Mouse (Mus musculus) left cerebral cortex, adult 18-20 months (tissue): ENCODE measurements around the gene Cetn3. TPM values are rescaled to one million over a fixed set of nuclear protein-coding genes. Genes with fewer than 3 reads are reported as not detected.

Source experiments
- DNase-seq, 2 experiments: peaks; one replicate each; pipeline ENCODE4 v3.0.0; 2021 to 2022; ENCODE audit warnings: low spot score in 2 of 2, mixed read lengths in 1 of 2
- total RNA-seq, 2 experiments: library from RNA; stranded (reverse); gene quantifications; 2 replicates each; pipeline ENCODE4 v1.2.3; 2021

The Cetn3 gene
- total RNA-seq, 2 experiments from 2014 or later = 108 TPM

DNA sequence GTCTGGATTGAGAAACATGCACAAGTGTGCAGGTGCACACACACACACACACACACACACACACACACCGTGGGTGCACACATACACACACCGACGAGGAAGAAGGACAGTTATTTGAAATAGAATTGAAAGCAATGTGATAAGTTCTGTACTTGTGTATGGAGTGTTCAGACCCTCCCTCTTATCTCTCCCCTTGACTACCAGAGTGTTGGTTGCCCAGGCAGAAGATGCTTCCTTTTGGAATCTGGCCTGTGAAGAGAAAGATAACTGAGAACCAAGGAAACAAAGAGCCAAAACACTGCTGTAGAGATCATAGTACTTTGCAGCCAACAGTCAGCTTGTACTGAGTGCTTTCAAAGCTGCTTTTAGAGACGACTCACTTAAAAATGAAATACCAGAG is 20.8 kb downstream of the Cetn3 start:
- DNase-seq = no peak

- DNase-seq = no peak
Observed at GRCm38 (mm10) chr13:81822750-81823149, 39.9 kb downstream of the Cetn3 start.

DNA sequence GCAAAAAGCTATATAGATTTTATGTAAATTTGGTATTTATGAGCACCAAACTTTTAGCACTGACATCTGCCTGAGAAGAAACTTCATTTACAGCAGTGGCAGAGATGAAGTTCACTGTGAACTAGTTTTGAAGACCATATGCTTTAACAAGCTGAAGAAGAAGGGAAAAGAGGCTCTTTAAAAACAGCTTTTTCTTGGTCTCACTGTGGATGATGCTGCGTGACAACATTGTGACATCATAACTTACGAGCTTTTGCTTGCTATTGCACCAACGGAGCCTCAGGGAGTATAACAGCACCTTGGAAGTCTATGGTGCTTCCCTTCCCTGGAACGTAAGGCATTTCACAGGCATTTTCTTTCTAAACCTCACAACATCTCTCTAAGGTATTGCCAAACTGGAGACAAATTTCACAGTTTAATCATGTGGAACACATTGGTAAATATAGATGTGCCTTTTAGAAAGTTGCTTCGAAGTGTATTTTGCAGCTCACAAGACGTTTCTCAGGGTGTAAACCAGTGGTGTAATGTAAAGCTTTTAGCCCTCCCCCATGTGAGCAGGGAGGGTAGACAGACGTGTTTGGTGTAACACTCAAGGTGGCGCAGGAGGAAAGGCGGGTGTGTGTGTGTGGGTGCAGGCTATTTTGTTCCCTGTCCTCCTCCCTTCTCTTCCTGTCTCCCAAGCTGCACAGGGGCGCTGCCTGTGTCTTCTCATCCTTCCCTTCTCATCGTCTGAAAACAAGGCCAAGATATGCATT is 41.9 kb downstream of the Cetn3 start:
- peak; percentile 66 to 79 for DNase-seq

DNA sequence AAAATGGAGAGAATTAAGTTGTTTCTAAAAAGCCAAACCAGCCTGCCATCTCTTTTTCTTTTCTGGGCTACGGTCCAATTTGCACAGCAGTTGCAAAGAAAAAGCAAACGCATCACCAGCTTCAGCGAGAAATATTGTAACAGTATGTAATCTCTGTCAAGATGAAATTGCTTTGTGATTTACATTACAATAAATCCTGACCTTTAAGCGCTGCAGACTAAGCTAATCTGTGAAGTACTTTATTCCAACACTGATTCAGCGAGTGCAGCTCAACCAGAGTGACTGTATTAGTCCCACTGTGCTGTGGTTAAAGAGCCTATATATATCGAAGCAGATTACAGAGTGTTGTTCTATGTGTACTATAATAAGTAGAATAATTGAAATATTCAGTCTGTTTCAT is 45.6 kb downstream of the Cetn3 start:
- DNase-seq = peak; percentile 37 to 60

DNA sequence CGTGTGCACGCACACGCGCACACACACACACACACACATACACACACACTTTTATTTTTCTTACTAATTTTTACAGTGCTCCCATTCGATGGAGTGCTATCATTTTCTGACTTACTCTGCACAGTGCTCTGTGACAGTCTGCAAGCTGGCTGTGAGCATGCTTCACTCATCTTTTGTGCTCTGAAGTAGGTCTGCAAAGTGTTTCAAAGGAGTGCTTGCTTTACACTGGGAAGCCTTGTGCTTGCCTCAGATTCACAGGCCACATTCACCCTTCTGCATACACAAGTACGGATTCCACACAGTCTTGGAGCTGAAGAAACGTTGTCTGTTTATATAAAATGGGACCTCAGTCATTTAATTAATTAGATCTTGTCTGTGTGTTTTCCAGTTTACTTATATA is 49.0 kb downstream of the Cetn3 start:
- no peak for DNase-seq

DNA sequence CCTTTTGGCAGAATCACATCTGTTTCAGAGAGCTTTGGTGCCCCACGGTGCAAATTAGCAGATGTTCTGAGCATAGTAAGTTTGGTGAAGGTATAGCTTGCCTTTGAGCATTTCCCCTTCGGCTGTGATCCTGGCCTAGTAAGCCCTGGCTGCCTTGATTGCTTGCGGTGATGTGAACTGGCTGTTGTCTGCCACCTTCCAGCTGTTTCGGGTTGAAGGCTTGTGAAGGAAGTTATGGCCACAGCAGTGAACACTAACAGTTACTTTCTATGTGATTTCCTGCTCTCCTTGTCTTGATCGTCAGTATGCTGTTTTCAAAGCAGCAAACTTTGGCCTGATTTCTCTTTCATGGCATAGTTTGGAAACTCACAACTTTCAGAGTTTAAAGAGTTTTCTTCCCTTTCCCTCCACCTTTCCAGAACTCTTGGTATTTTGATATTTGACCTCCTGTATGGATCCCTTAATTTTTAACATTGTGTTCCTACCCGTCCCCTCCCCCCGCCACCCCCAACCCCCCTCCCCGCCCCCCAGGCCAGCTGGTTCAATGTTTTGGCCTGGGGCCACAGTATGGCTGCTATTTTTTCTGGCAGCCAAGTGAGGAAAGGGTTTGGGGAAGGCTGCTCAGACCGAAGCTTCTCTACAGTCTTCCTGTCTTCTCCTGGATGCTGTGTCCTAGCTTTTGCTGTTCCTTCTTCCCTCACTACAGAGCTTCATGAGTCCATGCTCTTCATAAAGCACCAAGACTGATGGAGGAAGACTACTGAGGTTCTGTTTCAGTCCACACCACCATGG is 53.7 kb downstream of the Cetn3 start:
- no peak for DNase-seq

DNA sequence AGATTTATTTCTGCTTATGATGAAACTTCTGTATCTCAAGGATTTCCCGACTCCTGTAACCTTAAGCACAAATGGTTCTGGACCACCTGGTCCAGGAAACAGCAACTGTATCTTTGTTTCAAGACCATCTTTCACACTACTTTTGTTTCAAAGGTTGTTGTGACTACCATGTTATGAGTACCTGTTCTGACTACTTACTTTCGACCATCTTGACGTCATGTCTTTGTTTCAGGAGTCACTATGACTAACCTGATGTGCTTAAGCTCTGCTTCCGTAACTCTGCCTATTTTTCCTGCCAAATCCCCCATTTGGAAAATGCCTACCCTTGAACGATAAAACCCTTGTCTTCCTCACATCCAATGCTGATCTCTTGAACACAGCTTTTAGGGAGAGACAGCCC is 55.1 kb downstream of the Cetn3 start:
- no peak for DNase-seq

DNA sequence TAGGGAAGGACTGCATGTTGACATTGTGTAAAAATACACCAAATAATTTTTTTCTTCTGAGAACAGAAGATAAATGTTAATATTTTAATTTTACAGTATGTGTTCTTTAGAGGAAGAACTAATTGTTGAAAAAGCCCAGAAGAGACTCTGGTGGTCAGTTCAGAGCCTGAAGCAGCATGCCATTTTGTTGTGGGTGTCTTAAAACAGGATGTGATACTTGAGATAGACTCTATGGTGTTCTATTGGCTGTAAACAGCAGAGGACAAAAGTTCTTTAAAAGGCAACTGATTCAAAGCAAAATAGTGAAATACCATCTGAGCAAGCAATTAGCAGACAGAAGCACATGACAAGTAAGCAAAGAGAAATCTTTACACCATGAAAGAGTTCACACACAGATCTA is 56.1 kb downstream of the Cetn3 start:
- no peak for DNase-seq

- no peak for DNase-seq
Observed at GRCm38 (mm10) chr13:81840246-81840645, 57.4 kb downstream of the Cetn3 start.

DNA sequence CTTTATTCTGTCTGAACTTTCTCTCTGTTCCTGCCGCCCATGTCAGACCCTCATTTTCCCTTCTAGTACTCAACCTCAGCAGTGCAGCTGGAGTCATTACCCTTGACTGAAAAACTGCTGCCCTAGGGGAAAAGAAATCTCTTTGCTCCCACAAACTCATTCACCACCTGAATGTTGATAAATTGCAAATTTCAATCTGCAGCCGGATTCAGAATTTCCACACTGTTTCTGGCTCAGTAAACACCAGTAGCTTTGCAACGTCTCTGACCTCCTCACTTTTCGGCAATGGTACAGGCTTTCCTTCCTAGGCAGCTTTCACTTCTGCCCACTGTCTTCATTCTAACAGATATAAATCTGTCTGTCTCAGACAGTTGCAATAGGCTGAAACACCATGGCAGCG is 57.8 kb downstream of the Cetn3 start:
- DNase-seq = no peak

- DNase-seq = no peak
Observed at GRCm38 (mm10) chr13:81842278-81842677, 59.4 kb downstream of the Cetn3 start.

Other genes with a start within 250 kb of the Cetn3 start
- 1 to 10 TPM in 1 of 2 experiments, under 1 TPM in 1; 0.81 to 1.4 TPM for gene Adgrv1, start 149.9 kb upstream of the Cetn3 start, total RNA-seq
- gene Lysmd3, start 125.4 kb upstream of the Cetn3 start, total RNA-seq = 10 to 100 TPM; 12.7 to 16.3 TPM
- gene Polr3g, start 72.1 kb upstream of the Cetn3 start, total RNA-seq = 1 to 10 TPM; 5.0 to 5.6 TPM
- 10 to 100 TPM; 19.6 to 21.3 TPM for gene Mblac2, start 71.7 kb upstream of the Cetn3 start, total RNA-seq